Mouse (Mus musculus) cerebellum, postnatal 25 days (tissue): ENCODE data around the gene Smim24.

Experiments used
- DNase-seq, 2 experiments: peaks; one replicate each; pipeline ENCODE4 v3.0.0; 2021; ENCODE audit warnings: mixed read lengths in 2 of 2

The Smim24 gene

GRCm38 (mm10) chr10:81392270-81392669 is 581 bp upstream of the Smim24 start:
- DNase-seq: no peak

DNA sequence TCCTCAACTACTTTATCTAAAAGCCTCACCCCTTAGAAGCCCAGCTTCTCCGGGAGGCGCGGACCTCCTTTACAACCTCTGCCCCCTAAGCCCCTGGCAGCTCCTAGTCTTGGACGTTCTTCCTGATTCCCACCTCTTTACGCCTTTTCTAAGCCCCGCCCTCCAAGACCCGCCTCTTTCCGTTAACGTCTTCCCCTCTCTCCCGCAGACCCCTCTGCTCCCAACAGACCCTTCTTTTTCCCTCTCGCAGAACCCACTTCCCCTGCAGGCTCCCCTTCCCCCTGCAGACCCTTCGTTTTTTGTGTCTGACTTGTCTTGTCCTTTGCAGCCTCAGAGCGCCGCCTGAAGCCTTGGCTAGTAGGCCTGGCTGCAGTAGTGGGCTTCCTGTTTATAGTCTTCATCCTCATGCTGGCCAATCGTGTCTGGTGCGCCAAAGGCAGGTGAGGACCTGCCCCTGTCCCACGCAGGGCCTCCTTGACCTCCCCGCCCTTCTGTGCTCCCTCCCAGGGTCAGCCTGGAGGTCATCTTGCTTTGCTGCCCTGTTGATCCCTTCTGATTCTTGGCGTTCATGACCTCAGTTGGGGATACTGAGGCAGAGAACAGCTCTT is 709 bp downstream of the Smim24 start:
- no peak for DNase-seq

DNA sequence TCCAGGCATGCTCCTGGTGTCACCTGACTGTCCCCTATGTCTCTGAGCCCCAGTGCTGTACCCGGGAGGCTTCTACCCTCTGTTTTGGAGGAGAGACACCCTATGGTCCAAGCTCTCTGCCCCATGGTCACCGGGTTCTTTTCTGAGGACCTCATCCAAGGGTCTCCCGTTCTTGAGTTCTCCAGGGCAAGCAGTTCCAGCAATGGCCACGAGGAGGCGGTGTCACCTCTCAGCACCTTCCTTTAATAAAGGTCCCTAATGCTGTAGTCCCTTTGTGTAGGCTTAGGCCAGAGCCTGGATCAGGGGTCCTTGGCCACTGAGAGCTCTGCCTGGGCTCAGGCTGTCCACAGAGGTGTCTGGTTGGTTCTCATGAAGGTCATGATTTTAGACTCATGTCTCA is 2.3 kb downstream of the Smim24 start:
- DNase-seq: peak; percentile 77 to 86

DNA sequence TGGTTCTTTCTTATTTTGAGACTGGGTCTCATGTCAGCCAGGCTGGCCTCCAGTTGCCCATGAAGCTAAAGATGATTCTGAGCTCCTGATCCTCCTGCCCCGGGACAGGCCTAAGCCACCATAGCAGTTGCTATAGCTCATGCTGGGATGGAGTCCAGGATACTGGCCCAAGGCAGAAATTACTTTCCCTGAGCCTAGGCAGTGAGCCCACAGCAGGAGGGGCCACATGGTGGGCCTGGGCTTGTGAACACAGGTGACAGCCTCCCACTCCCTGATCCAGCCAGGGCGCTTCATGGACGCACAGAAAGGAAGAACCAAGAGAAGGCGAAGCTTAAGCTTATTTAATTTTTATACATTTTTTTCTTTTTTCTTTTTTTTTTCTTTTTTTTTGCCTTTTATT is 3.0 kb downstream of the Smim24 start:
- DNase-seq: peak; percentile 33 to 58

- DNase-seq: peak; percentile 37 to 40
Observed at GRCm38 (mm10) chr10:81396749-81397148, 3.9 kb downstream of the Smim24 start.

- DNase-seq: peak in 1 of 2 experiments; percentile 59
Observed at GRCm38 (mm10) chr10:81399296-81399695, 6.4 kb downstream of the Smim24 start.

DNA sequence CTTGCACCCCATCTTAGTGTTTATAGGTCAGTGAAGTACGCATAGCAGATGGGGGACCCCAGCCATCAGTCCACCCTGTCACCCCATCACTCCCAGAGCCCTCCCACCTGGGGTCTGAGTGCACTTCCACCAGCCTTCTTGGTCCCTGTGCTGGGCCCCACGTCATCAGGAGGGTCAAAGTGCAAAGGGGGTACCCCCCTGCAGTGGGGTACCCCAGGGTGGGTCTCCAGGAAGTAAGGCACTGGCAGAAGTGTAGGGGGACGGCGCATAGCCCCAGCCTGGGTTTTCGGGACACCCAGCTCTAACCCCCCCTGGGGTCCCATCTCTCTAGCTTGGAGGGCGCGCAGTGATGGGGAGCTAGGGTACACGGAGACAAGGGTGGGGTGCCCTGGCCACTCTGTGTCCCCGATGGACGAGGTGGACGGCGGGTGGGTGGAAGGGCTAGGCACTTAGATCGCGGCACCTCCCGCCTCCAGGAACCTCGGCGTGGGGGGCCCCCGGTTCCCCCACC is 7.0 kb downstream of the Smim24 start:
- DNase-seq: peak in 1 of 2 experiments; percentile 48

DNA sequence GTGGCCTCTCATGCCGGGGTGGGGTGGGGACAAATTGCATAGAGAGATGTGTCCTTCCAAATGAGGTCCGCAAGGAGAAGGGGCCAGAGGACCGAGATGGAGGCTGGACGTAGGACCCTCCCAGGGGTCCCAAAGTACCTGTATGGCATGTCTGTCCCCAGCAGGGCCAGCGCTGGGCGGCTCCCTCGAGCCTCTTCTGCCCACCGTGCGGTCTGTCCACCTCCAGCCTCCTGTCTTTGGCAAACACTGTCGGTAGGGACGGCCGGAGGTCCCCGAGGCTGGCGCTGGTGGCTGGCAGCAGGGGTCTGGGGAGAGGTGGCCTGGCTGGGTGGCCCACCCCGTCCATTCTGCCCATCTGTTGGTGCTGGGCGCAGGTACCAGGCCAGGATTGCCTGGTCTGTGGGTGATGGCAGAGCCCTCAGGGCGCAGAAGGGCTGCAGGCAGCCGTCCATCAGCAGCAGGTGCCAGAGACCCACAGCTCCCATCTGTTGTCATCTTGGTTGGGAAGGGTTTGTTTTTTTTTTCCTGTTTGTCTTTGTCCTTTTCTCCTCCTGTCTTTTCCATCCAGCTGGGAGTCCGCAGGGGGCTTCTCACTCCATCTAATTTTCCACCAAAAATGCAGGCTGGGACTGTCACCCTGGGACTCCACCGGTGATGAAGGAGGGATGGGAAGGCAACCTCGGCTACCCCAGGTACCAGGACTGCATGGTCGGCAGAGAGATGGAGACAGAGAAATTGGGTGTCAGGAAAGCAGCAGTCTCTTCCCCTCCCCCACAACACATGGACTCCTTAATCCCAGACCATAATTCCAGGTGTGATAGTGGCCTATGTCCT is 7.7 kb downstream of the Smim24 start:
- DNase-seq: peak; percentile 92 to 94

DNA sequence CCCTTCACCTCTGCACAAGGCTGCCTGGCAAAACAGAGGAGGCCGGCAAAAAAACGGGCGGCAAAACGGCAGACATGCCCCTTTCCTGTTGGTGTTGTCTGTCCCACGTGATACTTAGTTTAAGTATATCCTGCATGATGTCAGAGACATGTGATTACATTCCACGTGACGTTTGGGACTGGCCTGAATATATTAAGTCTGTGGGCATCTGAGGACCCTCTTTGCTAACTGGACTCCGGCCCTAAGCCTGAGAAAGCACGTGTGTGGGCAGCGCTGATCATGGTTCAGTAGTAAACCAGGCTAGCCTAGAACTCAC is 8.3 kb downstream of the Smim24 start:
- DNase-seq: no peak

DNA sequence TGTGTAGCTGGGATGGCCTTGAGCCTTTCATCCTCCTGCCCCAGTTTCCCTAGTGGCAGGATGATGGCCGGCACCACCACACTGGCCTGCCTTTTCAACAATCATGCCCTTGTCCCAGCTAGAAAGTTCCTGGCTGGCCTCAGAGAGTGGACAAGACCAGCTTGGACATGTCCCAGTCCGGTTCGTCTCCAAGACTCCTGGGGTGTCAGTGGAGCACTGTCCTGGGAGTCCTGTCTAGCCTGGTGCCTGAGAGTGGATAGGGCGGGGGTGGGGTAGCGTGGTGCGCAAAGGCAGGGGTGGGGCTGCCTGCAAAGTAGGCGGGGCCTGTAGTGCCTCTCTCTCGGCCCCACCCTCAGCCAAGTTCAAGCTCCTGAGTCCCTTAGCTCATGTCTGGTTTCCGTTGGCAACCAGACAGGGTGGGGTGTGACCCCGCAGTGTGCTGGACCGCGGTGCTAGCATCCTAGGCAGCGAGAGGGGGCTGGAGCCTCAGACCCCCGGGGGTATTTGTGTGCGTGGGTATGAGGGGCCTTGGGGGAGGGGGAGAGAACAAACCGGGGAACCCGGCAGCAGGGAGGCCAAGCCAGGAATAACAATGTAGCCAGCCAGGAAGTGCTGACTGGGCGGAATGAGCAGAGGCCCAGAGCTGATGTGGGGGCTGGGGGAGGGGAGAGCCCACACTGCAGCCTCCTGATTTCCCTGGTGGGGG is 8.8 kb downstream of the Smim24 start:
- DNase-seq: peak; percentile 72

DNA sequence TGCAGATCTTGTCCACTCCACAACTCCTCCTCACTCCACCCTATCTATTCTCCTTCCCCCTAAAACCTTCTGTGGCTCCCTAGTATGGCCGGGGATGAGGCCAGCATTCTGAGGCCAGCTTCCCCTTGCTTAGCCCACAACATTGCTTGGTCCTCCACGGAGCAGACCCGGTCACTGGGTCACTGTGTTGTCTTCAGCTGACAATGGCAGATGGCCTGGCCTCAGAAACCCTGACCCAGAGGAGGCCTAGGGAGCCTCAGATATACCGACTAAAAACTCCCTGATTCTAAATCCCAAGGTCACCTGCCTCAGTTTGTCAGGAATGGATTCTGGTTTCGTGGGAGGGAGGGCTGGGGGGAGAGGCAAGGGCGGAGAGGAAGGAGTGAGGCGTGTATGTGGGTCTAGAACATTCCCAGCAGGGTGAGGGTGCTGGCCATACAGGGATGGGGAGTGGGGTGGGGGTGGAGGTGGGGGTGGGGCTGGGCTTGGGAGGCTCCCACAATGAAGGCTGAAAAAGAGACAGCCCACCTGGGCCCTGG is 9.4 kb downstream of the Smim24 start:
- peak in 1 of 2 experiments; percentile 63 for DNase-seq

DNA sequence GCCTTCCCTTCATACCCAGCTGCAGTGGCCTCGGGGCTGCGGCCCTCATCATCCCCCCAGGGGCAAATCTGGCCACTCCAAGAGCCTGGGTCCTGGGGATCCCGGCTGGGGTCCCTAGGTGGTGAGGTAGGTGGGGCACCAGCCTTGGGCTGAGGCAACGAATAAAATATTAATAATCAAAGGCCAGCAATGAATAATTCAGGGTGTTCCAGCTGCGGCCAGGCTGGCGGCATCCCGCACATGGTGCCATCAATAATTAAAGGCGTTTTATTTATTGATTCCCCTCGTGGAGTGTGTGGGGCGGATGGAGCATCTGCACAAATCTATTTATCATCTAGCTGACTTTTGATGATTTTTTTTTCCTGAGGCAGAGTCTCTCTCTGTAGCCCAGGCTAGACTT is 10.7 kb downstream of the Smim24 start:
- DNase-seq: no peak

DNA sequence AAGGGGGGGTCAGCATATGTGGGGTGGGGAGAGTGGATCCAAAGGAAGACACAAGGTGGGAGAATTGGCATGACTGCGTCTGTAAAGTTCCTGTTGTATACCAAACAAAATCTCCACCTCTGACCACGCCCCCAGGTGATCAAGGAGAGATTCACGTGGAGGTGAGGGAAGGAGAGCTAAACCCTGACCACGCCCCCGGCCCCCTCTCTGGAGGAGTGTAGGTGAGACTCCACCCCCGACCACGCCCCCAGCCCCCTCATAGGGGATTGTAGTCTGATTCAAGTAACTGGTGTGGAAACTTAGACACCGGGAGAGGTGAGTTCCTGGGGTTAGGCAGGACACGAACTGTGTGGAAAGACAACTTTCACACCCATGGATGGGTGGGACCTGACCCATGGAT is 11.2 kb downstream of the Smim24 start:
- peak in 1 of 2 experiments; percentile 63 for DNase-seq

DNA sequence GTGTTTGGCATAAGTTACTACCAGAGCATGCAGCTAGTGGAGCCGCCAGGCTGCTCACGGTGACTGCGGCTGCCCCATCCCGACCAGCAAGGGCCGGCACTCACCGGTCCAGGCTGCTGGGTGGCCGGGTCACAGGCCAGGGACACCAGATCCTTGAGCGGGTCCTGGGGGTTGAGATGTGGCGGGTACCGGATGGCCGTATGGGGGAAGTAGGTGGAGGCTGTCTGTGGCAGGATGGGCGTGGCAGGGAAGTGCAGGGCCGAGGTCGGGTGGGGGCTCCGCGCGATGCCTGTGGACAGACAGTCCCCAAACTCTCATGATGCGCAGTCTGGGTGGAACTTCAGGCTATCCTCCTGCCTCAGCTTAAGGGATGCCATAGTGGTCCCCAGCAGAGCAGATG is 11.9 kb downstream of the Smim24 start:
- DNase-seq: no peak

DNA sequence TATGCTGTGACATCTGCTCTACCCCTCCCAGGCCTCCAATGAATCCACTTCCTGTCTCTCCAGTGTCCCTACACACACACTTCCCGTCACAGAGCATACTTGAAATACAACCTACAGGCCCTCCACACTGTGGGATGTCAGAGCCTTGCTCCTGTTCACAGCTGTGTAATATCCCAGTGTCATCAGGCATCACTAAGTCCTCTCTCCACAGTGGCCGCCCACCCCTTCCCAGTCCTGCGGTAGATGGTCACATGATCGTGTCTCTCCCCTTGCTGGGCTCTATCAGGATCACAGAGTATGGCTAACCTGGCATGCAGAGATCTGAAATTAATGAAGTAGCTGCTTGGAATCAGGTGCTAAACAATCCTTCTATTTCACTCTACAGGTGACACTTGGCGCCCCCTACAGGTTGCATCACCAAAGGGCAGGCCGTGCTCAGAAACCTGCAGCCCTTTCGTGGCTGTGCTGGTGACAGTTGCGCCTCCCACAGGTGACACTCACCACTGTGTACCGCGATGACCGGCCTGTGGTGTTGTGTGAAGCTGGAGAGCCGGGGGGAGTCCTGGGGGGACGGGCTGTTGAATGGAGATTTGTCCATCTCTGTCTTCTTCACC is 12.8 kb downstream of the Smim24 start:
- DNase-seq: peak; percentile 84 to 92

DNA sequence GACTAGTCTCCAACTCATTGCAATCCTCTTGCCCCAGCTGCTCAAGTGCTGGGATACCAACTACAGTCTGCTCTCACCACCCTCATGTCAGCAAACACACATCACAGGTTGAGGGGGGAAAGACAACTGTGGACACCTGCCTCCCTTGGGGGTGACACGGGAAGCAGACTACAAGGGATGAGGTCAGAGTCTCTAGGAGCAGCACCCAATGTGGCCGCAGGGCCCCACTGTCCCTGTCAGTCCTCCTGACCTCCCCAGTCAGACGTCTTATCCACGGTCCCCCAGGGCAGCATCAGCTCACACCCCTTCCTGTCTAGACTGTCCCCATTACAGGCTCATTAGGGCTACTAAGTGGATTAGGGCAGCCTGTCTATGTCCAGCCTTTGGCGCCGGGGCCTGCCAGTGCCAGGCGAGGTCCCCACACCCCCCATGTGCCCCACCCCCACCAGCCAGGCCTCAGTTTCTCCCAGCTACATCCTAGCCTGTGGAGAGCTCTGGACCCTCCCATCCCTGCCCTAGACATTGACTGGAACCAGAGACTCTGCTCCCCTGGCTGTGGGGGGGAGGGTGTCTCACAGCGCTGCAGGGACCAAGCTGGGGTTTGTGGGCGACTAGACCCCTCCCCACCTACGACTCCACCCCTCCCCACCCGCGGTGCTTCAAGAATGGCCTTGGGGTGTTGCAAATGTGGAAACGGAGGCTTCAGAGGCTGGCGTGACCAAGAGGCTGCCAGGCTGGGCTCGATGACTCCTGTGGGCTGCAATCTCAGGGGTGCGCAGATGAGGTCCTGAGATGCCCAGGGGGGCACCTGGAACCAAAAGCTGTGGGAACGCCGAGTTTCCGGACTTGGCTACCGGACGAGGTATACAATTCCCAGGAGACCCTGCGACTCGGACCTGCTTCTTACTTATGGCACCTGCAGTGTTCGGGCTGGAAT is 13.9 kb downstream of the Smim24 start:
- DNase-seq: peak in 1 of 2 experiments; percentile 58

- peak; percentile 86 to 88 for DNase-seq
Observed at GRCm38 (mm10) chr10:81407539-81408423, 14.9 kb downstream of the Smim24 start.

- no peak for DNase-seq
Observed at GRCm38 (mm10) chr10:81408424-81408729, 15.5 kb downstream of the Smim24 start.

DNA sequence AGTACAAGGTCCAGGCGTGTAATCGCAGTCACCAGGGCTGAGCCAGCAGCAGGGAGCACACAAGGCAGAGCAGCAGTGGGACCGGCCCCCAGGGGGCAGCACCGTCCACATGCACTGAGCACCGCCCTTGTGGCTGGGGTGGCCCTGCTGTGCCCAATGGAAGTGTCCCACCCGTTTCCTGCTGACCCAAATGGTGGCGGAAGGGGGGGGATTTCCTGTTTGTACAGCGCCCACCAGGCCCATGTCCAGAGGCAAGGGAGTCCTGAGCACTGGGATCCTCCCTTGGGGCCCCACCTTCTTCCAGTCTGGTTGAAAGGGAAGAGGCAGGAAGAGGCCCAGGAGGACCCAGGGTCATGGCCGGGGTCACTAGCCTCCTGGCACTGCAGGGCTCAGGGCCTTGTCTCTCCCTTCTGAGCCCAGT is 16.0 kb downstream of the Smim24 start:
- DNase-seq: peak; percentile 73 to 84

DNA sequence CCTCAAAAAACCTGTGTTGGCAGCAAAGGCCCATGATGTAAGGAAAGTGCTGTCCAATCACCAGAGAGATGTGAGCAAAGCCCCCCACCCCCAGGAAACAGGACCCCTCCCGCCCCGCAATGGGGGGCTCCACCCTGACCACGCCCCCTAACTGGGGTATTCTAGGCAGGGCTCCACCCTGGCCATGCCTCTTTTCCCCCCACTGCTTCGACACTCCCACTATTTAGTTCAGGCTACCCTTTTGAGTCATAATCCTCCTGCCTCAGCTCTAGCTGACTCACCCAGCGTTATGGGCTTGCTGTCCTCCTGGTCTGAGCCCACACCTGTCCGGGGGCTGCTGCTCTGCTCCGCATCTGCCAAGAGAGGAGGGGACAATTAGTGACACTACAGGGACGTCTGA is 16.5 kb downstream of the Smim24 start:
- DNase-seq: no peak

DNA sequence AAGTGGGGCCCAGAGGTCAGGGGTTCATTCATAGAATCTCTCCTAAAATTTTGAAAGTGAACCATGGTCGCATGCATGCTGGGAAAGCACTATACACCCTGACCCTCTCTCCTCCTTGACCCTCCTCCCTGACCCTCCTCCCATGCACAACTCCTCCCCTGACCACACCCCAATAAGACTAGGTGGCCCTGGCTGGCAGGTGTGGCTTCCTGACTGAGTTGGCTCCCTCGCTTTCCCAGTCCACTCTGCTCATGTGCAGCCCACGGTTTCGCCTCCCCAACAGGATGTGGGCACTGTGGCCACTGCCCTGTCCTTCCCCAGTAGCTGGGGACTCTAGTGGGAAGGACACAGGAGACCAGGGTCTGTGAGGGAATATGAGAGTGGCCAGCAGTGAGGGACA is 17.5 kb downstream of the Smim24 start:
- DNase-seq: no peak
